Mouse (Mus musculus): ENCODE data around the gene 2010111I01Rik.
A peak's percentile ranks its signal among the peaks of the same experiment; 100 is the strongest.

Gene 2010111I01Rik

GRCm38 (mm10) chr13:63289687-63290086 lies 325.0 kb downstream of the 2010111I01Rik start:
- DNase-seq (ENCODE audit: low spot score): no peak

GRCm38 (mm10) chr13:63290126-63290525 lies 325.4 kb downstream of the 2010111I01Rik start:
- no peak for DNase-seq (ENCODE audit: low spot score)

- no peak for DNase-seq (ENCODE audit: low spot score)
Observed at GRCm38 (mm10) chr13:63291016-63291415, 326.3 kb downstream of the 2010111I01Rik start.

GRCm38 (mm10) chr13:63293647-63294046 lies 329.0 kb downstream of the 2010111I01Rik start:
- no peak for DNase-seq (ENCODE audit: low spot score)

- no peak for DNase-seq (ENCODE audit: low spot score)
Observed at GRCm38 (mm10) chr13:63294359-63295193, 329.9 kb downstream of the 2010111I01Rik start.

GRCm38 (mm10) chr13:63296300-63296699 lies 331.6 kb downstream of the 2010111I01Rik start:
- DNase-seq (ENCODE audit: low spot score): peak; percentile 40

GRCm38 (mm10) chr13:63297003-63297402 lies 332.3 kb downstream of the 2010111I01Rik start:
- DNase-seq (ENCODE audit: low spot score): no peak

- no peak for DNase-seq (ENCODE audit: low spot score)
Observed at GRCm38 (mm10) chr13:63297933-63298332, 333.2 kb downstream of the 2010111I01Rik start.

GRCm38 (mm10) chr13:63298931-63299330 lies 334.2 kb downstream of the 2010111I01Rik start:
- DNase-seq (ENCODE audit: low spot score): no peak

GRCm38 (mm10) chr13:63300929-63301328 lies 336.2 kb downstream of the 2010111I01Rik start:
- no peak for DNase-seq (ENCODE audit: low spot score)

- peak; percentile 24 for DNase-seq (ENCODE audit: low spot score)
Observed at GRCm38 (mm10) chr13:63301764-63302209, 337.1 kb downstream of the 2010111I01Rik start.

GRCm38 (mm10) chr13:63302381-63302780 lies 337.7 kb downstream of the 2010111I01Rik start:
- peak; percentile 32 for DNase-seq (ENCODE audit: low spot score)

GRCm38 (mm10) chr13:63304124-63304792 lies 339.6 kb downstream of the 2010111I01Rik start:
- no peak for DNase-seq (ENCODE audit: low spot score)

- peak; percentile 44 for DNase-seq (ENCODE audit: low spot score)
Observed at GRCm38 (mm10) chr13:63304799-63305159, 340.1 kb downstream of the 2010111I01Rik start.

GRCm38 (mm10) chr13:63305160-63306011 lies 340.7 kb downstream of the 2010111I01Rik start:
- peak; percentile 55 for DNase-seq (ENCODE audit: low spot score)

- DNase-seq (ENCODE audit: low spot score): peak; percentile 37
Observed at GRCm38 (mm10) chr13:63306768-63307167, 342.1 kb downstream of the 2010111I01Rik start.

- peak; percentile 32 for DNase-seq (ENCODE audit: low spot score)
Observed at GRCm38 (mm10) chr13:63309563-63309962, 344.9 kb downstream of the 2010111I01Rik start.

- peak; percentile 35 for DNase-seq (ENCODE audit: low spot score)
Observed at GRCm38 (mm10) chr13:63311156-63311555, 346.5 kb downstream of the 2010111I01Rik start.

GRCm38 (mm10) chr13:63313247-63313646 lies 348.6 kb downstream of the 2010111I01Rik start:
- DNase-seq (ENCODE audit: low spot score): no peak

GRCm38 (mm10) chr13:63313748-63314607 lies 349.3 kb downstream of the 2010111I01Rik start:
- DNase-seq (ENCODE audit: low spot score): no peak

- no peak for DNase-seq (ENCODE audit: low spot score)
Observed at GRCm38 (mm10) chr13:63314608-63314920, 349.9 kb downstream of the 2010111I01Rik start.
